Mouse (Mus musculus) spleen, adult 2 months (tissue): Measurements from ENCODE around the gene Smpd2.

Experiments used
- CTCF ChIP-seq: fragments of 200-500 bp; IDR thresholded peaks from 2 replicates; pipeline ENCODE4 v1.5.1; 2011; ENCODE audit warnings: mild to moderate bottlenecking, inconsistent platforms; ENCODE audit not compliant: insufficient read depth, insufficient read length, insufficient replicate concordance; ENCODE audit errors: extremely low read depth
- POLR2A ChIP-seq: fragments of 200-500 bp; IDR thresholded peaks from 2 replicates; pipeline ENCODE4 v1.6.1; 2011; ENCODE audit warnings: low read depth, low read length, inconsistent platforms

GRCm38 (mm10) chr10:41519640-41520409 is 29.7 kb upstream of the Smpd2 start:
- no peak for TF ChIP-seq CTCF
- no peak; the same call in 1 of the 2 replicates for TF ChIP-seq POLR2A
